Mouse (Mus musculus) stomach, embryonic 16.5 days (tissue): ENCODE measurements at regions not wholly inside any gene's neighbourhood (a gene's known extent, or its start where the extent isn't known, plus 50 kb on each side); places are given as distances from the start of the nearest gene placed in this dataset.

Experiments
- ATAC-seq: fragments of 200-750 bp; cut with Nextera tagmentation; 2 replicates; pipeline ENCODE4 v1.8.0; 2017; ENCODE audit warnings: moderate number of reproducible peaks, moderate TSS enrichment; ENCODE audit not compliant: insufficient read depth, low FRiP score
- H3K27ac ChIP-seq: fragments of 300-500 bp; sonication (generic); 2 replicates; pipeline ENCODE4 v1.5.1; 2014; ENCODE audit warnings: low read length
- H3K27me3 ChIP-seq: fragments of 300-500 bp; sonication (generic); 2 replicates; pipeline ENCODE4 v1.6.1; 2014; ENCODE audit warnings: low read length, control low read depth, mixed read lengths; ENCODE audit not compliant: control insufficient read depth, insufficient read depth
- H3K36me3 ChIP-seq: fragments of 300-500 bp; sonication (generic); 2 replicates; pipeline ENCODE4 v1.6.1; 2014; ENCODE audit warnings: low read length; ENCODE audit not compliant: control insufficient read depth, insufficient read depth
- H3K4me1 ChIP-seq: fragments of 300-500 bp; sonication (generic); 2 replicates; pipeline ENCODE4 v1.6.1; 2014; ENCODE audit warnings: low read length, control low read depth, mixed read lengths; ENCODE audit not compliant: control insufficient read depth, insufficient read depth
- H3K4me2 ChIP-seq: fragments of 300-500 bp; sonication (generic); 2 replicates; pipeline ENCODE4 v1.6.1; 2014; ENCODE audit warnings: low read depth, low read length, mixed read lengths
- H3K4me3 ChIP-seq: fragments of 300-500 bp; sonication (generic); replicated peaks from 2 replicates; pipeline ENCODE4 v1.5.1; 2014; ENCODE audit warnings: mild to moderate bottlenecking, low read length
- H3K9ac ChIP-seq: fragments of 300-500 bp; sonication (generic); 2 replicates; pipeline ENCODE4 v1.6.1; 2014; ENCODE audit warnings: low read length
- H3K9me3 ChIP-seq: fragments of 300-500 bp; sonication (generic); replicated peaks from 2 replicates; pipeline ENCODE4 v1.6.1; 2016; ENCODE audit warnings: low read length, control low read depth; ENCODE audit not compliant: control insufficient read depth
- WGBS: fragments of 180-500 bp; shearing (Covaris S2); extraction: QIAGEN DNeasy Blood & Tissue Kit; methylation state at CpG from one replicate; pipeline ENCODE4 v1.1.7; 2014; 5-methylcytosine and 5-hydroxymethylcytosine counted together

GRCm38 (mm10) chr19:32975303-32975702, 218.0 kb downstream of the Pten start:
- H3K27ac ChIP-seq: no peak overlapping the region
- no peak overlapping the region for H3K4me3 ChIP-seq
- H3K9ac ChIP-seq: no peak overlapping the region
- H3K4me2 ChIP-seq: no peak overlapping the region
- H3K9me3 ChIP-seq: no peaks in the 10 kb centered on the region
- 76% methylated on average over 5 of the region's 5 CpGs for WGBS
- no peak for ATAC-seq
- no peaks in the 10 kb centered on the region for H3K4me1 ChIP-seq
- no peaks in the 10 kb centered on the region for H3K36me3 ChIP-seq
- no peaks in the 10 kb centered on the region for H3K27me3 ChIP-seq

GRCm38 (mm10) chr19:32976507-32976906, 219.2 kb downstream of the Pten start:
- Histone ChIP-seq H3K9ac (no peak overlapping the region), H3K27ac (no peak overlapping the region), H3K9me3 (no peaks in the 10 kb centered on the region), H3K4me3 (no peak overlapping the region), H3K4me2 (no peak overlapping the region), H3K4me1 (no peaks in the 10 kb centered on the region), H3K36me3 (no peaks in the 10 kb centered on the region), H3K27me3 (no peaks in the 10 kb centered on the region)
- ATAC-seq: no peak
- WGBS: 87% methylated on average over 7 of the region's 7 CpGs

- no peaks in the 10 kb centered on the region for H3K27me3 ChIP-seq
- H3K4me2 ChIP-seq: no peak overlapping the region
- WGBS: 63% methylated on average over 7 of the region's 7 CpGs
- H3K27ac ChIP-seq: no peak overlapping the region
- H3K4me3 ChIP-seq: no peak overlapping the region
- no peak for ATAC-seq
- no peak overlapping the region for H3K9ac ChIP-seq
- no peaks in the 10 kb centered on the region for H3K4me1 ChIP-seq
- H3K36me3 ChIP-seq: no peaks in the 10 kb centered on the region
- H3K9me3 ChIP-seq: no peaks in the 10 kb centered on the region
Observed at GRCm38 (mm10) chr19:32978037-32978745, 220.9 kb downstream of the Pten start.

GRCm38 (mm10) chr19:32980142-32980541, 222.8 kb downstream of the Pten start:
- Histone ChIP-seq H3K4me1 (no peaks in the 10 kb centered on the region), H3K27me3 (no peaks in the 10 kb centered on the region), H3K27ac (no peak overlapping the region), H3K4me3 (no peak overlapping the region), H3K4me2 (no peak overlapping the region), H3K36me3 (no peaks in the 10 kb centered on the region), H3K9me3 (no peaks in the 10 kb centered on the region), H3K9ac (no peak overlapping the region)
- WGBS: 82% methylated on average over 5 of the region's 5 CpGs
- ATAC-seq: no peak

- Histone ChIP-seq H3K36me3 (no peaks in the 10 kb centered on the region), H3K9ac (no peak overlapping the region), H3K4me2 (no peak overlapping the region), H3K27me3 (no peaks in the 10 kb centered on the region), H3K27ac (no peak overlapping the region), H3K4me3 (no peak overlapping the region), H3K4me1 (no peaks in the 10 kb centered on the region), H3K9me3 (no peaks in the 10 kb centered on the region)
- ATAC-seq: no peak
- WGBS: 63% methylated on average over 5 of the region's 5 CpGs
Observed at GRCm38 (mm10) chr19:32988713-32989112, 231.4 kb downstream of the Pten start.

- WGBS: 80% methylated on average over 6 of the region's 6 CpGs
- no peak overlapping the region for H3K9ac ChIP-seq
Observed at GRCm38 (mm10) chr19:32989346-32989745, 232.0 kb downstream of the Pten start.

GRCm38 (mm10) chr19:32990576-32990975, 233.3 kb downstream of the Pten start:
- Histone ChIP-seq H3K27me3 (no peaks in the 10 kb centered on the region), H3K9ac (no peak overlapping the region), H3K9me3 (no peaks in the 10 kb centered on the region), H3K36me3 (no peaks in the 10 kb centered on the region), H3K4me1 (no peaks in the 10 kb centered on the region), H3K4me3 (no peak overlapping the region), H3K4me2 (no peak overlapping the region), H3K27ac (no peak overlapping the region)
- WGBS: 70% methylated on average over 6 of the region's 6 CpGs
- no peak for ATAC-seq

More at GRCm38 (mm10) chr19:32989346-32989745, 232.0 kb downstream of the Pten start:
- H3K4me1 ChIP-seq: no peaks in the 10 kb centered on the region
- no peaks in the 10 kb centered on the region for H3K9me3 ChIP-seq
- no peak overlapping the region for H3K4me3 ChIP-seq
- ATAC-seq: no peak
- no peak overlapping the region for H3K27ac ChIP-seq
- no peaks in the 10 kb centered on the region for H3K27me3 ChIP-seq
- no peaks in the 10 kb centered on the region for H3K36me3 ChIP-seq
- H3K4me2 ChIP-seq: no peak overlapping the region

- Histone ChIP-seq H3K27ac (no peak overlapping the region), H3K36me3 (no peaks in the 10 kb centered on the region), H3K9me3 (no peaks in the 10 kb centered on the region), H3K4me2 (no peak overlapping the region), H3K4me3 (no peak overlapping the region), H3K27me3 (no peaks in the 10 kb centered on the region), H3K4me1 (no peaks in the 10 kb centered on the region), H3K9ac (no peak overlapping the region)
- 84% methylated on average over 2 of the region's 3 CpGs for WGBS
- no peak for ATAC-seq
Observed at GRCm38 (mm10) chr19:32998576-32999170, 241.4 kb downstream of the Pten start.

- Histone ChIP-seq H3K27me3 (no peaks in the 10 kb centered on the region), H3K9ac (no peak overlapping the region), H3K4me2 (no peak overlapping the region), H3K9me3 (no peaks in the 10 kb centered on the region), H3K36me3 (no peaks in the 10 kb centered on the region), H3K4me1 (no peaks in the 10 kb centered on the region), H3K27ac (no peak overlapping the region), H3K4me3 (no peak overlapping the region)
- WGBS: 89% methylated on average over 8 of the region's 8 CpGs
- no peak for ATAC-seq
Observed at GRCm38 (mm10) chr19:33007582-33007981, 250.3 kb downstream of the Pten start.
